Mouse (Mus musculus) duodenum, adult 2 months (tissue): Measurements from ENCODE around the gene Chil1. TPM values are rescaled to one million over a fixed set of nuclear protein-coding genes. Genes with fewer than 3 reads are reported as not detected.

ENCODE experiments used
- polyA plus RNA-seq: library from polyadenylated mRNA; depleted of rRNA; stranded (reverse); fragments of >200 nt; gene quantifications from 2 replicates; pipeline ENCODE4 v1.2.3, GENCODE M21; 2012; ENCODE audit warnings: low replicate concordance; rRNA removed

The Chil1 gene
- 0.18 and 0.32 TPM in 2 replicates for polyA plus RNA-seq

DNA sequence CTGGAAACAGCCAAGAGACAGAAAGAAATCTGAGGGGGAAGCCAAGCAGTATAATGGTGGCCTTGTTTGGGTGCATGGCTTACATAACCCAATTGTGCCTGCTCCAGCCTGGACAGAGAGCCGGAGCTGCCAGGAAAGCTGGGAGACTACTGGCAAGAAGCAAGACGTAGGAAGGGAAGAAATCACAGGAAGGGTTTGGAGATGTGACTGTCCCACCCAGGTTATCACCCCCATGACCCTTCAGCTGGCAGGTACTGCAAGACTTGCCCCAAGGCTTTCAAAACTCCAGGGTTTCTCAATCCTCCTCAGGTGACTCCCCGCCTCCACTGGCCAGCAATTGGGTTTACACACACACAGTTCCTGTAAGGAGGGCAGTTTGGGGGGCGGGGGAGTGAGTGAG is at the start of gene Chil1:
Gene Chil1, plus strand, starts transcription at position 152 of the 400 bp plus-strand sequence.

GRCm38 (mm10) chr1:134193126-134193525 is 11.2 kb downstream of the Chil1 start, which contains the start of gene Mybph:
TSS of gene Mybph (plus strand) at chr1:134193448.

DNA sequence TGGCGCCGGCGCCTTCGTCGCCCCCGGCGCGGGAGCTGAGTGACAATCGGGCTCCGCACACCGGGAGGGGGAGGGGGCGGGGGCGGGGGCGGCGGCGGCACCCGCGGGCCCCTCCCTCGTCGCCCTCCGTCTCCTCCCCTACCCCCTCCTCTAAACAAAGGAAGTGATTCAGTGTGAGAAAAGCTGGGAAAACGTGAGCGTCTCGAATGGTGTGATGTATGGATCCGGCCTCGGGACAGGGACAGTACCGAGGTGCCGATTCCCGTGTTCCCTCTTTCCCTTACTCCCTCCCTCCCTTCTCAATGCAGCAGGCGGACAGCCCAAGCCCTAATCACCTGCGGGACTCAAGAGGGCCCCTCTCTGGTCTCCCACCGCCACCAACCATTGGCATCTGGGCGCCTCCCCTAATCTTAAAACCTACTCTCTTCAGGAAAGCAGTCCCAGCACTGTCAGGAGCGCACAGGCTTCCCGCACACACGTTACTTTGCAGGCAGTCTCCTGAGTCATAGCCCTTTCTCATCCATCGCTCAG is 53.5 kb downstream of the Chil1 start, which contains the start of gene Adora1:
Gene Adora1, minus strand, starts transcription at position 41 of the 531 bp plus-strand sequence.

Other genes with a start within 250 kb of the Chil1 start
- gene Fmod, start 144.9 kb upstream of the Chil1 start, polyA plus RNA-seq, result 0.65 and 1.0 TPM in 2 replicates
- gene Btg2, start 103.1 kb upstream of the Chil1 start, polyA plus RNA-seq, result 44.9 and 70.6 TPM in 2 replicates
- 1.0 TPM in 1 of 2 replicates, not detected in the other for gene Chit1, start 70.9 kb upstream of the Chil1 start, polyA plus RNA-seq
- gene Mybph, start 11.3 kb downstream of the Chil1 start, polyA plus RNA-seq, result 0.06 TPM in 1 of 2 replicates, not detected in the other
- gene Adora1, start 53.3 kb downstream of the Chil1 start, polyA plus RNA-seq, result 0.95 and 1.8 TPM in 2 replicates
- not detected in 2 replicates for gene Myog, start 107.8 kb downstream of the Chil1 start, polyA plus RNA-seq
- gene Ppfia4, start 150.8 kb downstream of the Chil1 start, polyA plus RNA-seq, result 7.8 and 11.5 TPM in 2 replicates
- 83.7 and 107 TPM in 2 replicates for gene Tmem183a, start 179.8 kb downstream of the Chil1 start, polyA plus RNA-seq
- gene 4933406M09Rik, start 203.8 kb downstream of the Chil1 start, polyA plus RNA-seq, result not detected in 2 replicates
- 17.3 and 43.0 TPM in 2 replicates for gene Cyb5r1, start 223.4 kb downstream of the Chil1 start, polyA plus RNA-seq
- gene Adipor1, start 233.2 kb downstream of the Chil1 start, polyA plus RNA-seq, result 118 and 137 TPM in 2 replicates